Mouse (Mus musculus) forebrain, embryonic 13.5 days (tissue): ENCODE data around the gene Ascc1. TPM values are rescaled to one million over a fixed set of nuclear protein-coding genes. Genes with fewer than 3 reads are reported as not detected.

Experiments
- ATAC-seq: fragments of 200-750 bp; cut with Nextera tagmentation; 2 replicates; pipeline ENCODE4 v1.8.0; 2017
- H3K27ac ChIP-seq: fragments of 300-500 bp; sonication (generic); 2 replicates; pipeline ENCODE4 v1.5.1; 2015; ENCODE audit warnings: inconsistent platforms, mild to moderate bottlenecking, moderate library complexity
- H3K27me3 ChIP-seq: fragments of 300-500 bp; sonication (generic); 2 replicates; pipeline ENCODE4 v1.6.1; 2015; ENCODE audit warnings: mild to moderate bottlenecking, inconsistent platforms
- H3K36me3 ChIP-seq: fragments of 300-500 bp; sonication (generic); 2 replicates; pipeline ENCODE4 v1.6.1; 2015; ENCODE audit warnings: mild to moderate bottlenecking, inconsistent platforms; ENCODE audit not compliant: poor library complexity, severe bottlenecking
- H3K4me1 ChIP-seq: fragments of 300-500 bp; sonication (generic); 2 replicates; pipeline ENCODE4 v1.6.1; 2015; ENCODE audit warnings: inconsistent platforms
- H3K4me2 ChIP-seq: fragments of 300-500 bp; sonication (generic); 2 replicates; pipeline ENCODE4 v1.6.1; 2015; ENCODE audit warnings: inconsistent platforms, mild to moderate bottlenecking, moderate library complexity
- H3K4me3 ChIP-seq: fragments of 300-500 bp; sonication (generic); 2 replicates; pipeline ENCODE4 v1.5.1; 2015; ENCODE audit warnings: mild to moderate bottlenecking, inconsistent platforms
- H3K9ac ChIP-seq: fragments of 300-500 bp; sonication (generic); 2 replicates; pipeline ENCODE4 v1.6.1; 2015; ENCODE audit warnings: mild to moderate bottlenecking, inconsistent platforms
- H3K9me3 ChIP-seq: fragments of 300-500 bp; sonication (generic); replicated peaks from 2 replicates; pipeline ENCODE4 v1.6.1; 2016; ENCODE audit warnings: inconsistent platforms
- WGBS: fragments of 180-500 bp; shearing (Covaris S2); methylation state at CpG from one replicate; pipeline ENCODE4 v1.1.7; 2015; 5-methylcytosine and 5-hydroxymethylcytosine counted together
- polyA plus RNA-seq: library from polyadenylated mRNA; unstranded; fragments of >200 nt; fragmentation: Nextera tagmentation; extraction: Ambion mirVana; gene quantifications from 2 replicates; pipeline ENCODE4 v1.2.1, GENCODE M21; 2015

The Ascc1 gene
- polyA plus RNA-seq: 42.1 and 43.1 TPM in 2 replicates

DNA sequence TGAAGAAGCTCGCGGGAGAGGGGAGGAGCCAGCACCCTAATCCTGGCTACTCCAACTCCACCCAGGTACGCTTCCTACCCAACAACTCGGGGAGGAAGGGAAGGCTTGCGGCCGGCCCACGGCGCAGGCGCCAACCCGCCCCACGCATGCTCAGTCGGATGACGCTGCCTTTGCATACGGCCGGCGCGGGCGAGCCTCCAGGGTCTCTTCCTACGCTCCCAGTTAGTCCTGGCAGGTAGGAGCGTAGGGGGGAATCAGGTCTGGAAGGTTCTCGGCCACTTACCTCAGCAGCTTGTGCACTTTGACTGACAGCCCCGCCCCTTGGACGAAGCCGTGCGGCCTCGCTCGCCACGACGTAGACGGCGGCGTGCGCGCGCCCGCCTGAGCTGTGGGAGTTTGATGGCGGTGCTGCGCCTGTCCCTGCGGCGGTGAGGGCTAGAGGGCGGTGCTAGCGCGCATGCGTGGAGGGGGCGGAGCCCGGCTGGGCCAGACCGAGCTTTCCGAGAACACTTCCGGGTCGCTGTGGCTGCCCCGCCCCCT, at the start of gene Ascc1, which contains the start of gene Anapc16:
Gene Ascc1, plus strand, starts transcription at position 133 of the 540 bp plus-strand sequence.
Gene Anapc16, minus strand, starts transcription at position 463 of the 540 bp plus-strand sequence.
- WGBS: under 1% methylated on average over 51 of the region's 51 CpGs
- peaks cover 16% of the 10 kb centered on the region for H3K36me3 ChIP-seq
- H3K27ac ChIP-seq: peak within 1 kb of the TSS; percentile 97
- peak; percentile 98 for ATAC-seq
- H3K9ac ChIP-seq: peak within 1 kb of the TSS; percentile 77
- peak within 1 kb of the TSS; percentile 57 for H3K4me3 ChIP-seq
- H3K9me3 ChIP-seq: no peaks in the 10 kb centered on the region
- no peaks in the 10 kb centered on the region for H3K27me3 ChIP-seq
- H3K4me1 ChIP-seq: peaks cover 23% of the 10 kb centered on the region
- H3K4me2 ChIP-seq: peak within 1 kb of the TSS; percentile 88

DNA sequence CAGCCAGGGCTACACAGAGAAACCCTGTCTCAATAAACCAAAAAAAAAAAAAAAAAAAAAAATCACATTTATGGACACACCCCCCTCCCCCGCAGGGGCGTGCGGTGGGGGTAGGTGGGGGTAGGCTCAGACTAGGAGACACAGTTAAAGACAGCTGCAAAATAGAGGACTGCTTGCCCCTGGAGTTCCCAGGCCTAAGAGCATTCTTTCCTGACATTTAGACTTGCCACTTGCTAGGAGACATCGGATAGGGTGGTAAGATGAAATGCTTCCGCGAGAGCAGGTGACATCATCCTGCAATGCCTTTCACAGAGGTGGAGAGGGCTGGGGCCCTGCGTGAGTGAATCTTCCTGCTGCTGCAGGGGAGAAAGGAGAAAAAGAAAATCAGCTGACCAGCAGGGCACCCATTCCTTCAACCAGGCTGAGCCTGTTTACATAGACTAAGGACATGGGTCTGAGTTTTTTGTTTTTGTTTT, 49.0 kb upstream of the Ascc1 start:
- Histone ChIP-seq H3K9ac (no peak overlapping the region), H3K9me3 (no peaks in the 10 kb centered on the region), H3K4me1 (peaks cover 53% of the 10 kb centered on the region), H3K36me3 (no peaks in the 10 kb centered on the region), H3K4me2 (no peak overlapping the region), H3K27me3 (no peaks in the 10 kb centered on the region), H3K27ac (peak overlapping the region; percentile 97), H3K4me3 (no peak overlapping the region)
- WGBS: 39% methylated on average over 7 of the region's 7 CpGs
- no peak for ATAC-seq

DNA sequence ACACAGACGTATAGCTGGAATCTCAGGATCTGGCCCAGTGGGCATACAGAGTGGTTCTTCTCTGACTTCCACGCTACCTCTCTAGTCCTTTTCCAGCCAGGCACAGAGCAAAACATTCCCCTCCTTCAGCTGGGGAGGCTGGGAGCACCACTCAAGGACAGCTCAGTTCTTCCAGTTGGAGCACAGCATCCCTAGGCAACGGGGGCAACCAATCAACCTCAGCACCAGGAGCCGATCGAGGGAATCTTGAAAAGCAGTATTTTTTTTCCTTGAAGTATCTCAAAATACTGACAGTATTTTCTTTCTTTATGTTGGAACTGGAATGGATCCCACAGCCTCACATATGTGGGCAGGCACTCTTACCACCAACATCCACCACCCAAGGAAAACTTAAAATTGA, 45.9 kb upstream of the Ascc1 start:
- Histone ChIP-seq H3K9me3 (no peaks in the 10 kb centered on the region), H3K9ac (no peak overlapping the region), H3K27ac (peak overlapping the region; percentile 96), H3K36me3 (no peaks in the 10 kb centered on the region), H3K27me3 (no peaks in the 10 kb centered on the region), H3K4me3 (no peak overlapping the region), H3K4me1 (peaks cover 43% of the 10 kb centered on the region), H3K4me2 (peak overlapping the region; percentile 52; the same call in 1 of the 2 replicates)
- no peak for ATAC-seq
- 59% methylated on average over 5 of the region's 5 CpGs for WGBS

DNA sequence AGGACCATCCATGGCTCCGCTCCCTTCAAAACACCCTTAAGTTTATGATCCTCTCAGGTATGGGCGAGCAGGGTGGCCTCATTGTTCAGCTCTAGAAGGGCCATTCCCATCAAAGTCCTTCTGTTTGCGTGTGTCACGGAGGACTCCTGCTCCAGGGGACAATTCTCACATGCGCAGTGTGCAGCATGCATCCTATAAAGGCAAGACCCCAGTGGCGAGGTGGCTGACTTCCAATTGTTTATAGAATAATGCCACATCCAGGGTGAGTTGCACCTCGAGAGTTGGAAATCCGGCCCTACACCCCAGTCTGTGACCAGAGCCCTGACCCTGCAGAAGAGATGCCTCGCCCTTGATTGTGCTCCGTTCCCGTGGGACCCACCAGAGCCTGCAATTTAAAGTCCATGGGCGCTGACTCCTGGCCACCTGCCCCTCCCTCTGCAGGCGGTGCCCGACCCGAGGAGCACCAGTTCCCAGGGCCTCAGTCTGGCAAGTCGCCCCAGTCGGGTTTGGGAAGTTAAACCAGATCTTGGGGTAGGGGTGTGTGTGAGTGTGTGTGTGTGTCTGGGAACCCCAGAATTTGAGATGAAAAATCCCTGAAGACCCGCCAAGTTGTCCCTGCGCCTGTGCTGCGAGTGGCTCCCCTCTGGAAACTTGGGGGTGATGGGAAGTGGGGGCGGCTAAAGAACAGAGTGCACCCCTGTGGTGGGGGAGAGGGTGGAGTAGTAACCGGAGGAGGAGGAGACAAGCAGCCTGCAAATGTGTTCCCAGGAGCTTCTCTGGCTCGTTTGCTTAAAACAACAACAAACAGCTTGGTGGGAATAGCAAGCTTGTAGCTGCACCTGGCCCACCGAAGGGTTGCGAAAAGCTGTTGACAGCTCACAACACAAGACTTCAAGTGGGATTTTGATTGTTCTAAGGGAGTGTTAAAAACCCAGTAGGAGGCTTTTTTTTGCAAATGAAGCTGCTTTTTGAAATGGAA, 45.1 kb upstream of the Ascc1 start:
- 10% methylated on average over 25 of the region's 25 CpGs for WGBS

DNA sequence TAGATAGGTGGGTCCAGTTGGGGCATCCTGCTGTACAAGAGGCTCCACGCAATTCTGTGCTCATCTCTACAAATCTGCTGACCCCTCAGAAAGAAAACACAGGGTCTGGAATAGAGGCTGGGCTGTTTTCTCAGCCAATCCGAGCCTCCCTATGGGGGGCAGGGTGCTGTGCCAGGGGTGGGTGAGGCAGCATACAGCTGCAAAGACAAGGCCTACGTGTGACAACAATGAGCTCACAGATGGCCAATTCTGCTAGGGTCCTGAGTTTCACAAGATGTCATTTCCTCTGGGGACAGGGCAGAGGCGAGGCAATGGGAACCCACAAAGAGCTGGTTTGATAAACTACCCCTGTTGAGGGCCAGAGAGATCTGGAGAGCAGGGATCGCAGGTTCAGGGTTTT, 44.1 kb upstream of the Ascc1 start:
- Histone ChIP-seq H3K9ac (0 out of 2 replicates have a peak overlapping the region, but pooled peaks have one; percentile 56), H3K27ac (peak overlapping the region; percentile 96), H3K9me3 (no peaks in the 10 kb centered on the region), H3K36me3 (no peaks in the 10 kb centered on the region), H3K4me3 (no peak overlapping the region), H3K27me3 (no peaks in the 10 kb centered on the region), H3K4me1 (peaks cover 33% of the 10 kb centered on the region), H3K4me2 (peak overlapping the region; percentile 52)
- peak; percentile 65 for ATAC-seq
- WGBS: 17% methylated on average over 5 of the region's 5 CpGs

More for the DNA sequence above, 45.1 kb upstream of the Ascc1 start:
- Histone ChIP-seq H3K9ac (peak overlapping the region; percentile 56), H3K27me3 (no peaks in the 10 kb centered on the region), H3K4me3 (peak overlapping the region; percentile 17; the same call in 1 of the 2 replicates), H3K4me2 (peak overlapping the region; percentile 52), H3K36me3 (no peaks in the 10 kb centered on the region), H3K4me1 (peaks cover 41% of the 10 kb centered on the region), H3K27ac (peak overlapping the region; percentile 96), H3K9me3 (no peaks in the 10 kb centered on the region)
- peak; percentile 66 for ATAC-seq

DNA sequence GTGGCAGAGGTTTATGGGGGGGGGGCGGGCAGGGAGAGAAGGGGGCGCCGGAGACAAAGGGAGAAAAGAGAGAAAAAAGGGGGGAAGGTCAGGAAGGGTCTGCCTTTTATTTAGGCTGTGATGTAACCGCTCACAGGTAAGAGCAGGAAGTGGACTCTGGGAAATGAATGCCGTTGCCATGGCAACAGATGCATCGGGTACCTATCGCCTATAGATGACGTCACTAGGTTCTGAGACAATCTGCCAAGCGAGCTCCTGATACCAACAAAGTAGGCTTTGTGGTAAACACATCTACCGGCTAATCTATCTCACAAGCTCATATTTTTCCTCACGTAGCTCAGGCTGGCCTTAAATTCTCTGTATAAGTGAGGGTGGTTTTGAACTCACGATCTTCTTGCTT, 43.1 kb upstream of the Ascc1 start:
- ATAC-seq: no peak
- Histone ChIP-seq H3K4me3 (no peak overlapping the region), H3K27ac (peak overlapping the region; percentile 96), H3K4me2 (no peak overlapping the region), H3K9me3 (no peaks in the 10 kb centered on the region), H3K27me3 (no peaks in the 10 kb centered on the region), H3K36me3 (no peaks in the 10 kb centered on the region), H3K9ac (no peak overlapping the region), H3K4me1 (peaks cover 43% of the 10 kb centered on the region)
- WGBS: 71% methylated on average over 11 of the region's 12 CpGs

DNA sequence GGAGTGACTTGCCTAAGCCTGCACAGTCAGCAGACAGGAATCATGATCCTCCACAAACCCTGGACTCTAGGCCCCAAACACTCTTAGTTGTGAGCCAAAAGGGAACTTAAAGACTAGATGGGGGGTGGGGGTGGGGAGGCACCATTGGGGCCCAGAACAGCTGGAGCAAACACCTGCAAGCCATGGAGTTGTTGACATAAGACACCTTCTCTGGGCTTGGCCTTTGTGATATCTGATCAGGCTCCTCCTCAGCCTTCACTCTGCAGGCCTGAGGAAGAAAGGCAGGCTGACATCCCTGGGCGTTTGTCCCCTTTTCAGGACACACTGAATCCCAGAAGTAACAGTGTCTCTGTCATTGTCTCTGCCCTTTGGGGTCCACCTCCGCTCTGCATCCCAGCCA, 39.0 kb upstream of the Ascc1 start:
- no peak overlapping the region for H3K4me3 ChIP-seq
- no peak overlapping the region for H3K4me2 ChIP-seq
- H3K4me1 ChIP-seq: peaks cover 38% of the 10 kb centered on the region
- H3K36me3 ChIP-seq: no peaks in the 10 kb centered on the region
- ATAC-seq: no peak
- no peaks in the 10 kb centered on the region for H3K27me3 ChIP-seq
- H3K9me3 ChIP-seq: no peaks in the 10 kb centered on the region
- peak overlapping the region; percentile 70 for H3K27ac ChIP-seq
- H3K9ac ChIP-seq: no peak overlapping the region
- 41% methylated on average over 2 of the region's 2 CpGs for WGBS

DNA sequence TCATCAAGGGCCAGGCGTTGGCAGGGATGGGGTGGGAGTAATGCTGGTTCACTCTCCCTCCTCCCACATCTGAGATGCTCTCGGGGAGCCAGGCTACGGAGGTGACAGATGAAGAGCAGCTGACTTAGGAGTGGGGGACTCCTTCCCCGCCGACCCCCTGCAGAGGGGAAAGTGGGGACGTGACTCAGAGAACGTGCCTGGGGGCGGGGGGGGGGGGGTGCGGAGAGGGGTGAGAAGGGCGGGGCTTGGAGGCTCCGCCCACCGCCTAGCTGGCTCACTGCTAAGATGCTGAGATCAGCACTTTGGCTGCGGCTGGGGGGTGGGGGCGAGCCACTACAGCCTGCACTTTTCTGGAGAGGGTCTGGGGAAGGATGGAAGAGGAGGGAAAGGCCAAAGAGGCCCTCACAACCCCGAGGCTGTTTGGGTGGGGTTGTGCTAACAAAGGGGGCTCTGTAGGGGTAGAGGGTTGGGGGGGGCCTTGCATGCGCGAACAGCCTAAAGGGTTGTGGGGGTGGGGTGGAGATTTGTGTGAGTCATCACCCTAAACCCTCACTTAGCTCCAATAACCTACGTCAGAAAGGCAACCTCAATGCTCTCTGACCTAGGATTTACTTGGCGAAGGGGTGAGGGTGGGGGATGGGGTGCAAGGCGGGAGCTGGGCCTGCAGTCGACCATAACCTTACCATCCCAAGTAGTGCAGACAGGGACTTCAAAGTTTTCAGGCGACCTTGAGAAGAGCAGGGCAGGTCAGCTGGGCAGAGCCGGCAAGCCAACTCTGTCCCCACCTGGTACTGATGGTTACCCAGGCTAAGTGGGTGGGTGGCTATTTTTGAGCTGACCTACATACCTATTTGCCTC, 37.9 kb upstream of the Ascc1 start:
- H3K4me3 ChIP-seq: peak overlapping the region; percentile 18; the same call in 1 of the 2 replicates
- 5% methylated on average over 15 of the region's 23 CpGs for WGBS
- no peaks in the 10 kb centered on the region for H3K27me3 ChIP-seq
- H3K4me1 ChIP-seq: peaks cover 30% of the 10 kb centered on the region
- ATAC-seq: peak; percentile 79
- H3K9me3 ChIP-seq: no peaks in the 10 kb centered on the region
- no peaks in the 10 kb centered on the region for H3K36me3 ChIP-seq
- peak overlapping the region; percentile 54 for H3K4me2 ChIP-seq
- peak overlapping the region; percentile 70 for H3K27ac ChIP-seq
- peak overlapping the region; percentile 45 for H3K9ac ChIP-seq

DNA sequence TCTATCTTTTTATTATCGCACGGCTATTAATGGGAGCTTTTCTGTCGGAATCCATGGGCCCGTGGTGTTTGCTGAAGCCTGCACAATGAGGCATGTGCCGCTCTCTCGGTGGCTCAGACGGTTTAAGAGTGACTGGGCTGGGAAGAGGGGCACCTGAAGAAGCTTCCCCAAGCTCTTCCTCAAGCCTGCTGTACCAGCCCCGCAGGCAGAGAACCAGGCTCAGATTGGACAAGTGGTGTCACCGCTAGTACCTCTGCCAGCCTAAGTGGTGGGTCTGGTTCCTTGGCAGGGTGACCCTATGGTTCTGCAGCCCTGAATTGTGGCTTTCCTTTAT, 37.3 kb upstream of the Ascc1 start:
- Histone ChIP-seq H3K4me3 (no peak overlapping the region), H3K9ac (peak overlapping the region; percentile 45), H3K9me3 (no peaks in the 10 kb centered on the region), H3K27me3 (no peaks in the 10 kb centered on the region), H3K4me2 (peak overlapping the region; percentile 54), H3K27ac (peak overlapping the region; percentile 70), H3K4me1 (peaks cover 35% of the 10 kb centered on the region), H3K36me3 (no peaks in the 10 kb centered on the region)
- WGBS: 23% methylated on average over 9 of the region's 9 CpGs
- 0 out of 2 replicates have a peak, but pooled peaks have one; percentile 3 for ATAC-seq

DNA sequence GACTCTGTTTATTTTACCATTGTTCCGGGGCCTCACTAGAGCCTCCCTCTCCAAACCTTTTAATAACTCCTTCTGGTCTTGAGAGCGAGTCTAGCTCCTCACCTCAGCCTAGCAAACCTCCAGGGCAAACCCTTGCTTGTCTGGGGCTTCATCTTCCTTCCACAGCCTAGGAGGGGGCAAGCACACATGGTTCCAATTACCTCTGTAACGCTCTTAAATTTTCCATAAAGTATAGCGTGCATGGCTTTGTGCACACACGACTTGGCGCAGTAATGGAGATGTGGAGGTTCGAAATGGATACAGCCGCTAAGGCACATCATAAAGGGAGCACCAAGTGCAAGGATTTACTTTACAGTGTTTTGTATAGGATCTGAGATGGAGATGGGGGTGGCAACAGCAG, 36.8 kb upstream of the Ascc1 start:
- Histone ChIP-seq H3K9ac (no peak overlapping the region), H3K9me3 (no peaks in the 10 kb centered on the region), H3K4me2 (no peak overlapping the region), H3K27me3 (no peaks in the 10 kb centered on the region), H3K27ac (peak overlapping the region; percentile 70; the same call in 1 of the 2 replicates), H3K4me3 (no peak overlapping the region), H3K4me1 (peaks cover 39% of the 10 kb centered on the region), H3K36me3 (no peaks in the 10 kb centered on the region)
- 73% methylated on average over 8 of the region's 8 CpGs for WGBS
- no peak for ATAC-seq

DNA sequence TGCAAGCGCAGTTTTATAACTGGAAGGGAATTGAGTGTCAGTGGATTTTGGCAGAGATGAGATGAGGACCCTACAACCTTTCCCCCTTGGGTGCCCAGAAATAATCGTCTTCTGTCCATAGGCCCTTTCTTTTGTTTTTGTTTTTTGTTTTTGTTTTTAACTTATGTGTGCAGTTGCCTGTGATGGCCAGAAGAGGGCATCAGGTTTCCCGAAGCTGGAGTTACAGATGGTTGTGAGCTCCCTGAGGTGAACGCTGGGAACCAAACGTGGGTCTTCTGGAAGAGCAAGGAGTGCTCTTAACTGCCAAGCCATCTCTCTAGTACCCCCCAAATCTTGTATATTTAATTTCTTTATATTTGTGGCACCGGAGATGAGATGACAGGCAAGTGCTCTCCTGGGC, 35.9 kb upstream of the Ascc1 start:
- no peaks in the 10 kb centered on the region for H3K27me3 ChIP-seq
- H3K4me1 ChIP-seq: peaks cover 41% of the 10 kb centered on the region
- 91% methylated on average over 6 of the region's 6 CpGs for WGBS
- no peaks in the 10 kb centered on the region for H3K36me3 ChIP-seq
- no peak overlapping the region for H3K4me3 ChIP-seq
- no peak for ATAC-seq
- no peak overlapping the region for H3K27ac ChIP-seq
- no peak overlapping the region for H3K9ac ChIP-seq
- no peak overlapping the region for H3K4me2 ChIP-seq
- no peaks in the 10 kb centered on the region for H3K9me3 ChIP-seq
